Comparison of ENCODE assay signal across 8 mouse cellular contexts in genomic region chr2:164918325-164918724, GRCm38 (mm10). TPM values are rescaled to one million over a fixed set of nuclear protein-coding genes. Genes with fewer than 3 reads are reported as not detected.
DNase-seq lines count a peak whose midpoint lies in the region; ATAC-seq and TF ChIP-seq lines count a peak whose summit lies in the region.

No protein-coding gene starts in this region.

- H3K9me3 ChIP-seq in forebrain, embryonic 12.5 days = no peaks in the 10 kb centered on the region

- no peaks in the 10 kb centered on the region for H3K27me3 ChIP-seq in forebrain, embryonic 12.5 days
- H3K27me3 ChIP-seq in thymus, adult 2 months (ENCODE audit: control insufficient read depth, insufficient read depth, low read length) = no peaks in the 10 kb centered on the region

- no peak overlapping the region for H3K4me3 ChIP-seq in lung, adult 2 months (replicated peaks; ENCODE audit: extremely low read depth, low read depth, low read length)
- no peak overlapping the region for H3K4me3 ChIP-seq in forebrain, embryonic 12.5 days (replicated peaks)
- no peak overlapping the region for H3K4me3 ChIP-seq in thymus, adult 2 months (ENCODE audit: control insufficient read depth, insufficient read depth, low read length)

- 63% methylated on average over 5 of the region's 5 CpGs for WGBS in lung, adult 2 months
- 56% methylated on average over 5 of the region's 5 CpGs for WGBS in forebrain, embryonic 12.5 days
- 81% methylated on average over 5 of the region's 5 CpGs for WGBS in thymus, adult 2 months

- TF ChIP-seq CTCF in lung, adult 2 months (IDR thresholded peaks at IDR 0.05; ENCODE audit: insufficient read depth, low read length) = peak; percentile 73
- peak; percentile 70; the same call in 1 of the 2 replicates for TF ChIP-seq CTCF in thymus, adult 2 months (IDR thresholded peaks at IDR 0.05; ENCODE audit: borderline replicate concordance, control insufficient read depth, extremely low read depth, insufficient read depth, low read length, poor library complexity)

- no peak overlapping the region for H3K27ac ChIP-seq in forebrain, embryonic 12.5 days
- H3K27ac ChIP-seq in thymus, adult 2 months (ENCODE audit: control insufficient read depth, insufficient read depth, low read length) = no peak overlapping the region

- no peak overlapping the region for H3K9ac ChIP-seq in forebrain, embryonic 12.5 days

- DNase-seq in adrenal gland, postnatal 25 days = peak; percentile 33
- DNase-seq in adrenal gland, adult 8-10 months = no peak
- DNase-seq in lung, adult 2 months = no peak
- no peak for DNase-seq in lung, postnatal 4 days
- DNase-seq in thymus, adult 2 months = peak; percentile 57
- no peak for DNase-seq in gastrocnemius, adult 8-10 months (ENCODE audit: low spot score in 2 of 2)
- no peak for DNase-seq in c-Kit-positive CD71-positive TER-119-positive erythroid progenitor cells, embryonic 14.5 days (ENCODE audit: low spot score)

- peaks cover 4% of the 10 kb centered on the region; the same call in 1 of the 2 replicates for H3K4me1 ChIP-seq in lung, adult 2 months (ENCODE audit: control insufficient read depth, insufficient read depth, low read length)
- H3K4me1 ChIP-seq in forebrain, embryonic 12.5 days = peaks cover 9% of the 10 kb centered on the region
- peaks cover 13% of the 10 kb centered on the region for H3K4me1 ChIP-seq in thymus, adult 2 months (replicated peaks; ENCODE audit: control insufficient read depth, insufficient read depth, low read length)

- ATAC-seq in forebrain, embryonic 12.5 days (ENCODE audit: low FRiP score) = 0 out of 2 replicates have a peak, but pooled peaks have one; percentile 6

- no peak for TF ChIP-seq POLR2A in lung, adult 2 months (IDR thresholded peaks at IDR 0.05; ENCODE audit: borderline replicate concordance, extremely low read depth, low read depth, low read length)
- TF ChIP-seq POLR2A in thymus, adult 2 months (IDR thresholded peaks at IDR 0.05; ENCODE audit: control insufficient read depth, extremely low read depth, insufficient read depth, low read length, poor library complexity) = no peak

- H3K36me3 ChIP-seq in forebrain, embryonic 12.5 days (replicated peaks) = peaks cover 8% of the 10 kb centered on the region
- peaks cover 9% of the 10 kb centered on the region for H3K36me3 ChIP-seq in thymus, adult 2 months (ENCODE audit: control insufficient read depth, insufficient read depth, low read length)

- H3K4me2 ChIP-seq in forebrain, embryonic 12.5 days = no peak overlapping the region

RNA-seq across cellular contexts. Expression of gene Zfp335, which starts 6.8 kb away (rescaled TPM):
- 21.2 and 23.9 TPM in 2 replicates for total RNA-seq in adrenal gland, postnatal 25 days (2021)
- 10 to 100 TPM; 17.3 to 26.7 (median 20.3) TPM for total RNA-seq in adrenal gland, adult 8-10 months (2022)
- 33.2 and 34.9 TPM in 2 replicates for polyA plus RNA-seq in lung, adult 2 months (2012; rRNA removed)
- polyA plus RNA-seq in forebrain, embryonic 12.5 days (2016; fragmentation: Nextera tagmentation; extraction: Ambion mirVana) = 18.3 and 19.1 TPM in 2 replicates
- polyA plus RNA-seq in thymus, adult 2 months (2012; rRNA removed) = 92.6 and 99.0 TPM in 2 replicates
- total RNA-seq in gastrocnemius, adult 8-10 months (2022) = 10 to 100 TPM in 1 of 4 experiments, 1 to 10 TPM in 3; 7.7 to 10.6 (median 8.1) TPM

RNA-seq across cellular contexts. Expression of gene Mmp9, which starts 22.3 kb away (rescaled TPM):
- total RNA-seq in adrenal gland, postnatal 25 days (2021) = 0.33 and 0.43 TPM in 2 replicates
- total RNA-seq in adrenal gland, adult 8-10 months (2022) = 1 to 10 TPM in 1 of 4 experiments, under 1 TPM in 3; 0.49 to 1.4 (median 0.84) TPM
- polyA plus RNA-seq in lung, adult 2 months (2012; rRNA removed) = 12.4 and 13.4 TPM in 2 replicates
- 3.6 and 4.4 TPM in 2 replicates for polyA plus RNA-seq in forebrain, embryonic 12.5 days (2016; fragmentation: Nextera tagmentation; extraction: Ambion mirVana)
- 29.1 and 31.7 TPM in 2 replicates for polyA plus RNA-seq in thymus, adult 2 months (2012; rRNA removed)
- under 1 TPM; 0.15 to 0.83 (median 0.58) TPM for total RNA-seq in gastrocnemius, adult 8-10 months (2022)

RNA-seq across cellular contexts. Expression of gene Pcif1, which starts 39.2 kb away (rescaled TPM):
- 46.6 and 60.9 TPM in 2 replicates for total RNA-seq in adrenal gland, postnatal 25 days (2021)
- 10 to 100 TPM; 49.4 to 74.0 (median 65.6) TPM for total RNA-seq in adrenal gland, adult 8-10 months (2022)
- 42.9 and 44.3 TPM in 2 replicates for polyA plus RNA-seq in lung, adult 2 months (2012; rRNA removed)
- 92.9 and 96.3 TPM in 2 replicates for polyA plus RNA-seq in forebrain, embryonic 12.5 days (2016; fragmentation: Nextera tagmentation; extraction: Ambion mirVana)
- 79.7 and 87.9 TPM in 2 replicates for polyA plus RNA-seq in thymus, adult 2 months (2012; rRNA removed)
- total RNA-seq in gastrocnemius, adult 8-10 months (2022) = 10 to 100 TPM; 24.1 to 31.0 (median 27.2) TPM

RNA-seq across cellular contexts. Expression of gene Slc12a5, which starts 42.3 kb away (rescaled TPM):
- 7.2 and 10.6 TPM in 2 replicates for total RNA-seq in adrenal gland, postnatal 25 days (2021)
- total RNA-seq in adrenal gland, adult 8-10 months (2022) = 10 to 100 TPM in 3 of 4 experiments, 1 to 10 TPM in 1; 6.7 to 18.3 (median 14.0) TPM
- 3.6 and 3.9 TPM in 2 replicates for polyA plus RNA-seq in lung, adult 2 months (2012; rRNA removed)
- 5.6 and 6.2 TPM in 2 replicates for polyA plus RNA-seq in forebrain, embryonic 12.5 days (2016; fragmentation: Nextera tagmentation; extraction: Ambion mirVana)
- 0.70 and 1.3 TPM in 2 replicates for polyA plus RNA-seq in thymus, adult 2 months (2012; rRNA removed)
- under 1 TPM; 0.31 to 0.40 (median 0.36) TPM for total RNA-seq in gastrocnemius, adult 8-10 months (2022)

Comparison
In these comparisons a context has a peak if more than half of its experiments do, and no peak if none do; other contexts are left out.
1. DNase-seq: peak in adrenal gland, postnatal 25 days (single experiment) and thymus, adult 2 months (single experiment); none in adrenal gland, adult 8-10 months (single experiment), lung, adult 2 months (single experiment), lung, postnatal 4 days (0 of 2), gastrocnemius, adult 8-10 months (0 of 2) and c-Kit-positive CD71-positive TER-119-positive erythroid progenitor cells, embryonic 14.5 days (single experiment).